Mouse (Mus musculus): ENCODE data around the gene Bcar1. TPM values are rescaled to one million over a fixed set of nuclear protein-coding genes. Genes with fewer than 3 reads are reported as not detected.

Gene Bcar1
- polyA plus RNA-seq, 1 experiment from 2014 or later, result 39.7 TPM

Small RNAs within 50 kb of the gene (microRNA-seq; reads per million reads assigned to microRNA genes)
- gene Mir7076, result not detected

Other genes with a start within 250 kb of the Bcar1 start
- 5.5 and 5.8 TPM in 2 replicates for gene Wdr59, start 221.7 kb downstream of the Bcar1 start, polyA plus RNA-seq (2015; fragmentation: Nextera tagmentation; extraction: Ambion mirVana)
- gene Znrf1, start 207.7 kb downstream of the Bcar1 start, polyA plus RNA-seq (2015; fragmentation: Nextera tagmentation; extraction: Ambion mirVana), result 31.1 and 32.9 TPM in 2 replicates
- gene Ldhd, start 113.4 kb downstream of the Bcar1 start, polyA plus RNA-seq (2015; fragmentation: Nextera tagmentation; extraction: Ambion mirVana), result 1.2 and 1.7 TPM in 2 replicates
- gene Zfp1, start 100.4 kb downstream of the Bcar1 start, polyA plus RNA-seq (2015; fragmentation: Nextera tagmentation; extraction: Ambion mirVana), result 17.7 and 19.8 TPM in 2 replicates
- gene Ctrb1, start 52.8 kb downstream of the Bcar1 start, polyA plus RNA-seq (2015; fragmentation: Nextera tagmentation; extraction: Ambion mirVana), result 3,283 and 4,119 TPM in 2 replicates
- 195 and 208 TPM in 2 replicates for gene Cfdp1, start 110.5 kb upstream of the Bcar1 start, polyA plus RNA-seq (2015; fragmentation: Nextera tagmentation; extraction: Ambion mirVana)
- gene Tmem170, start 132.9 kb upstream of the Bcar1 start, polyA plus RNA-seq (2015; fragmentation: Nextera tagmentation; extraction: Ambion mirVana), result 12.8 and 13.3 TPM in 2 replicates
- gene Chst5, start 166.6 kb upstream of the Bcar1 start, polyA plus RNA-seq (2015; fragmentation: Nextera tagmentation; extraction: Ambion mirVana), result 2.0 and 2.2 TPM in 2 replicates
- 10.8 and 13.1 TPM in 2 replicates for gene Tmem231, start 190.1 kb upstream of the Bcar1 start, polyA plus RNA-seq (2015; fragmentation: Nextera tagmentation; extraction: Ambion mirVana)
- gene Gabarapl2, start 196.9 kb upstream of the Bcar1 start, polyA plus RNA-seq (2015; fragmentation: Nextera tagmentation; extraction: Ambion mirVana), result 189 and 205 TPM in 2 replicates
- gene Adat1, start 248.5 kb upstream of the Bcar1 start, polyA plus RNA-seq (2015; fragmentation: Nextera tagmentation; extraction: Ambion mirVana), result 8.5 and 10.0 TPM in 2 replicates